Mouse (Mus musculus): Measurements from ENCODE around the gene Izumo1r. TPM values are rescaled to one million over a fixed set of nuclear protein-coding genes. Genes with fewer than 3 reads are reported as not detected.

The Izumo1r gene
- polyA plus RNA-seq, 1 experiment: 70.8 TPM

GRCm38 (mm10) chr9:14866957-14867356 lies 36.8 kb downstream of the Izumo1r start:
- H3K4me3 ChIP-seq (ENCODE audit: control insufficient read depth, insufficient read depth, low read length): no peak overlapping the region
- peak; percentile 71 for DNase-seq
- no peaks in the 10 kb centered on the region for H3K36me3 ChIP-seq (ENCODE audit: control insufficient read depth, insufficient read depth, low read length)
- H3K27me3 ChIP-seq (ENCODE audit: control insufficient read depth, insufficient read depth, low read length): no peaks in the 10 kb centered on the region
- no peaks in the 10 kb centered on the region for H3K4me1 ChIP-seq (replicated peaks; ENCODE audit: control insufficient read depth, insufficient read depth, low read length)
- TF ChIP-seq POLR2A (IDR thresholded peaks at IDR 0.05; ENCODE audit: control insufficient read depth, extremely low read depth, insufficient read depth, low read length, poor library complexity) (no peak), CTCF (IDR thresholded peaks at IDR 0.05; ENCODE audit: borderline replicate concordance, control insufficient read depth, extremely low read depth, insufficient read depth, low read length, poor library complexity) (peak; percentile 58; the same call in 1 of the 2 replicates)
- 19% methylated on average over 7 of the region's 7 CpGs for WGBS
- H3K27ac ChIP-seq (ENCODE audit: control insufficient read depth, insufficient read depth, low read length): no peak overlapping the region

- no peak overlapping the region for H3K4me3 ChIP-seq (ENCODE audit: control insufficient read depth, insufficient read depth, low read length)
- no peak for TF ChIP-seq CTCF (IDR thresholded peaks at IDR 0.05; ENCODE audit: borderline replicate concordance, control insufficient read depth, extremely low read depth, insufficient read depth, low read length, poor library complexity)
- no peak for TF ChIP-seq POLR2A (IDR thresholded peaks at IDR 0.05; ENCODE audit: control insufficient read depth, extremely low read depth, insufficient read depth, low read length, poor library complexity)
- no peak overlapping the region for H3K27ac ChIP-seq (ENCODE audit: control insufficient read depth, insufficient read depth, low read length)
- DNase-seq: no peak
- H3K36me3 ChIP-seq (ENCODE audit: control insufficient read depth, insufficient read depth, low read length): no peaks in the 10 kb centered on the region
- peaks cover 7% of the 10 kb centered on the region for H3K4me1 ChIP-seq (replicated peaks; ENCODE audit: control insufficient read depth, insufficient read depth, low read length)
- WGBS: 92% methylated on average over 9 of the region's 9 CpGs
- H3K27me3 ChIP-seq (ENCODE audit: control insufficient read depth, insufficient read depth, low read length): no peaks in the 10 kb centered on the region
Observed at GRCm38 (mm10) chr9:14864726-14865125, 39.0 kb downstream of the Izumo1r start.

- H3K4me3 ChIP-seq (ENCODE audit: control insufficient read depth, insufficient read depth, low read length): no peak overlapping the region
- 89% methylated on average over 3 of the region's 3 CpGs for WGBS
- no peak for DNase-seq
- peaks cover 12% of the 10 kb centered on the region for H3K4me1 ChIP-seq (replicated peaks; ENCODE audit: control insufficient read depth, insufficient read depth, low read length)
- no peaks in the 10 kb centered on the region for H3K27me3 ChIP-seq (ENCODE audit: control insufficient read depth, insufficient read depth, low read length)
- H3K36me3 ChIP-seq (ENCODE audit: control insufficient read depth, insufficient read depth, low read length): no peaks in the 10 kb centered on the region
- TF ChIP-seq CTCF (IDR thresholded peaks at IDR 0.05; ENCODE audit: borderline replicate concordance, control insufficient read depth, extremely low read depth, insufficient read depth, low read length, poor library complexity): no peak
- no peak for TF ChIP-seq POLR2A (IDR thresholded peaks at IDR 0.05; ENCODE audit: control insufficient read depth, extremely low read depth, insufficient read depth, low read length, poor library complexity)
- H3K27ac ChIP-seq (ENCODE audit: control insufficient read depth, insufficient read depth, low read length): no peak overlapping the region
Observed at GRCm38 (mm10) chr9:14863126-14863525, 40.6 kb downstream of the Izumo1r start.

- 7% methylated on average over 47 of the region's 47 CpGs for WGBS
- Histone ChIP-seq H3K4me3 (ENCODE audit: control insufficient read depth, insufficient read depth, low read length) (peak within 1 kb of the TSS; percentile 36), H3K27ac (ENCODE audit: control insufficient read depth, insufficient read depth, low read length) (no peak within 1 kb of the TSS), H3K36me3 (ENCODE audit: control insufficient read depth, insufficient read depth, low read length) (no peaks in the 10 kb centered on the region), H3K4me1 (replicated peaks; ENCODE audit: control insufficient read depth, insufficient read depth, low read length) (peaks cover 15% of the 10 kb centered on the region), H3K27me3 (ENCODE audit: control insufficient read depth, insufficient read depth, low read length) (no peaks in the 10 kb centered on the region)
- peak; percentile 45 for DNase-seq
- TF ChIP-seq POLR2A (IDR thresholded peaks at IDR 0.05; ENCODE audit: control insufficient read depth, extremely low read depth, insufficient read depth, low read length, poor library complexity) (no peak), CTCF (IDR thresholded peaks at IDR 0.05; ENCODE audit: borderline replicate concordance, control insufficient read depth, extremely low read depth, insufficient read depth, low read length, poor library complexity) (no peak)
Observed at GRCm38 (mm10) chr9:14859868-14860639, 43.7 kb downstream of the Izumo1r start, which contains the start of gene Gpr83. TSS of gene Gpr83 (plus strand) at chr9:14860210.

- no peak for DNase-seq
- H3K4me1 ChIP-seq (replicated peaks; ENCODE audit: control insufficient read depth, insufficient read depth, low read length): peaks cover 15% of the 10 kb centered on the region
- WGBS: 90% methylated on average over 3 of the region's 3 CpGs
- no peaks in the 10 kb centered on the region for H3K36me3 ChIP-seq (ENCODE audit: control insufficient read depth, insufficient read depth, low read length)
- TF ChIP-seq POLR2A (IDR thresholded peaks at IDR 0.05; ENCODE audit: control insufficient read depth, extremely low read depth, insufficient read depth, low read length, poor library complexity) (no peak), CTCF (IDR thresholded peaks at IDR 0.05; ENCODE audit: borderline replicate concordance, control insufficient read depth, extremely low read depth, insufficient read depth, low read length, poor library complexity) (no peak)
- H3K27me3 ChIP-seq (ENCODE audit: control insufficient read depth, insufficient read depth, low read length): no peaks in the 10 kb centered on the region
- H3K27ac ChIP-seq (ENCODE audit: control insufficient read depth, insufficient read depth, low read length): no peak overlapping the region
- H3K4me3 ChIP-seq (ENCODE audit: control insufficient read depth, insufficient read depth, low read length): no peak overlapping the region
Observed at GRCm38 (mm10) chr9:14858782-14859181, 45.0 kb downstream of the Izumo1r start.

GRCm38 (mm10) chr9:14858170-14858706 lies 45.5 kb downstream of the Izumo1r start:
- TF ChIP-seq CTCF (IDR thresholded peaks at IDR 0.05; ENCODE audit: borderline replicate concordance, control insufficient read depth, extremely low read depth, insufficient read depth, low read length, poor library complexity) (no peak), POLR2A (IDR thresholded peaks at IDR 0.05; ENCODE audit: control insufficient read depth, extremely low read depth, insufficient read depth, low read length, poor library complexity) (no peak)
- Histone ChIP-seq H3K36me3 (ENCODE audit: control insufficient read depth, insufficient read depth, low read length) (no peaks in the 10 kb centered on the region), H3K4me3 (ENCODE audit: control insufficient read depth, insufficient read depth, low read length) (no peak overlapping the region), H3K27me3 (ENCODE audit: control insufficient read depth, insufficient read depth, low read length) (no peaks in the 10 kb centered on the region), H3K4me1 (replicated peaks; ENCODE audit: control insufficient read depth, insufficient read depth, low read length) (peaks cover 15% of the 10 kb centered on the region), H3K27ac (ENCODE audit: control insufficient read depth, insufficient read depth, low read length) (no peak overlapping the region)
- 75% methylated on average over 7 of the region's 7 CpGs for WGBS
- no peak for DNase-seq

Data from thymus, adult 2 months (tissue).